Mouse (Mus musculus): Measurements from ENCODE around the gene Olfr293.

DNA sequence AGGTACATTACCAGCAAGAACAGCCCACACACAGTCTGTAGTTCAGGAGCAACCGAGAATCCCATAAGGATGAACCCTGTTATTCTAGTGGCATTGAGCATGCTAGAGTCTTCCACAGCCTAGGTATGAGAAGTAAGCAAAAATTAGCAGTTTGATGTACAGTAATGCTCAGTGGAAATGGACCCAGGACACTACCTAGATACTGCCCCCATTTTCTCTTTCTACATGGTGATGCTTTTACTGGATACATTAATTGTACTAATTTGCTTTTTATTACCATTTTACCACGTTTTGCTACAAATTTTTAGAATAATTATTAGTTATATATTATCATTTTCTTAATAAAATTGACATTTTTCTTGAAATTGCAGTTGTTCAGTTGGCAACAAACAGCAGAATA lies 32.3 kb upstream of the Olfr293 start, which contains the start of gene Olfr294:
- TF ChIP-seq POLR2A (IDR thresholded peaks at IDR 0.05; ENCODE audit: control insufficient read depth in 1 of 2, insufficient read depth in 1 of 2, low read depth in 1 of 2, low read length in 2 of 2, poor library complexity in 1 of 2): no peak
- no peak for TF ChIP-seq NRF1 (IDR thresholded peaks at IDR 0.05; ENCODE audit: insufficient read depth, low read depth, low read length, poor library complexity, severe bottlenecking)
- no peak for TF ChIP-seq SMC3 (IDR thresholded peaks at IDR 0.05; ENCODE audit: low read depth, low read length)
- no peak for TF ChIP-seq GABPA (IDR thresholded peaks at IDR 0.05; ENCODE audit: low read depth, low read length)
- TF ChIP-seq CTCF (IDR thresholded peaks at IDR 0.05 in 2 of 3, conservative IDR thresholded peaks at IDR 0.05 in 1 of 3; ENCODE audit: control insufficient read depth in 1 of 3, insufficient read depth in 1 of 3, low read depth in 2 of 3, low read length in 3 of 3, poor library complexity in 1 of 3, severe bottlenecking in 1 of 3): no peak
- TF ChIP-seq HCFC1 (IDR thresholded peaks at IDR 0.05; ENCODE audit: low read depth, low read length): no peak

All from MEL (cell line).